Mouse (Mus musculus) WW6 (cell line): Measurements from ENCODE around the gene Samsn1.

Experiments
- DNase-seq: peaks from one replicate; pipeline ENCODE4 v3.0.0-alpha.2; 2013; ENCODE audit warnings: low read depth, low spot score

Samsn1 gene

GRCm38 (mm10) chr16:76022181-76022580, at the start of gene Samsn1:
TSS of gene Samsn1 (minus strand) at chr16:76022281.
- no peak for DNase-seq

GRCm38 (mm10) chr16:76066082-76066635, 44.1 kb upstream of the Samsn1 start:
- DNase-seq: no peak

GRCm38 (mm10) chr16:76054976-76055375, 32.9 kb upstream of the Samsn1 start:
- DNase-seq: no peak

GRCm38 (mm10) chr16:76054079-76054478, 32.0 kb upstream of the Samsn1 start:
- no peak for DNase-seq

- no peak for DNase-seq
Observed at GRCm38 (mm10) chr16:76053537-76053936, 31.5 kb upstream of the Samsn1 start.

- DNase-seq: no peak
Observed at GRCm38 (mm10) chr16:76047066-76047465, 25.0 kb upstream of the Samsn1 start.

- no peak for DNase-seq
Observed at GRCm38 (mm10) chr16:76040319-76040945, 18.4 kb upstream of the Samsn1 start.

- no peak for DNase-seq
Observed at GRCm38 (mm10) chr16:76019164-76019563, 2.9 kb downstream of the Samsn1 start.

GRCm38 (mm10) chr16:76003812-76004389, 18.2 kb downstream of the Samsn1 start:
- no peak for DNase-seq

- no peak for DNase-seq
Observed at GRCm38 (mm10) chr16:76002870-76003572, 19.1 kb downstream of the Samsn1 start.

- no peak for DNase-seq
Observed at GRCm38 (mm10) chr16:76002287-76002686, 19.8 kb downstream of the Samsn1 start.

GRCm38 (mm10) chr16:76001788-76002187, 20.3 kb downstream of the Samsn1 start:
- no peak for DNase-seq

GRCm38 (mm10) chr16:76000127-76000526, 22.0 kb downstream of the Samsn1 start:
- no peak for DNase-seq

GRCm38 (mm10) chr16:75990173-75990572, 31.9 kb downstream of the Samsn1 start:
- no peak for DNase-seq

- no peak for DNase-seq
Observed at GRCm38 (mm10) chr16:75983831-75984230, 38.2 kb downstream of the Samsn1 start.

GRCm38 (mm10) chr16:75979381-75979780, 42.7 kb downstream of the Samsn1 start:
- no peak for DNase-seq

GRCm38 (mm10) chr16:75977798-75978197, 44.3 kb downstream of the Samsn1 start:
- DNase-seq: no peak

- no peak for DNase-seq
Observed at GRCm38 (mm10) chr16:75975682-75976332, 46.3 kb downstream of the Samsn1 start.

GRCm38 (mm10) chr16:75970266-75970998, 51.6 kb downstream of the Samsn1 start:
- no peak for DNase-seq

GRCm38 (mm10) chr16:75962021-75962420, 60.1 kb downstream of the Samsn1 start:
- no peak for DNase-seq

- no peak for DNase-seq
Observed at GRCm38 (mm10) chr16:75961487-75961886, 60.6 kb downstream of the Samsn1 start.
